Mouse (Mus musculus): ENCODE measurements at regions not wholly inside any gene's neighbourhood (a gene's known extent, or its start where the extent isn't known, plus 50 kb on each side); places are given as distances from the start of the nearest gene placed in this dataset.

GRCm38 (mm10) chr5:37898041-37898615 is 73.7 kb upstream of the Msx1 start:
- DNase-seq (ENCODE audit: low read depth, low spot score), result no peak

DNA sequence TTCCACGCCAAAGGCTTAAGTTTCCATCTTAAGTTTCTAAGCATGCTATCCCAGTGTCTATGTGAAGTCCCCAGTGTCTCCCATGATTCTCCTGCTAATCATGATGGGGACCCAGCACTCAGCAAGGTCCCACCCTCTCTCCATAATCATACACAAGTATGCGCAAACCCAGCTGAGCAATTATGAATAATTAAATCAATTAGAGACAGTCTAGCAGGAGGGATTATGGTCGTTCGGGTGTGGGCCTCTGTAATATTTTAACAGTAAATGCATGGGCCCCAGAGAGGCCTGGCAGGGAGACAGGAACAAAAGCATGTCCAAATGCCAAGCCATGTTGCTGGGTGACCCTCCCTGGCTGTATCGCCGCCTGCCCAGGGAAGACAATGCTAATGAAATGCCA is 73.1 kb upstream of the Msx1 start:
- no peak for DNase-seq (ENCODE audit: low read depth, low spot score)

DNA sequence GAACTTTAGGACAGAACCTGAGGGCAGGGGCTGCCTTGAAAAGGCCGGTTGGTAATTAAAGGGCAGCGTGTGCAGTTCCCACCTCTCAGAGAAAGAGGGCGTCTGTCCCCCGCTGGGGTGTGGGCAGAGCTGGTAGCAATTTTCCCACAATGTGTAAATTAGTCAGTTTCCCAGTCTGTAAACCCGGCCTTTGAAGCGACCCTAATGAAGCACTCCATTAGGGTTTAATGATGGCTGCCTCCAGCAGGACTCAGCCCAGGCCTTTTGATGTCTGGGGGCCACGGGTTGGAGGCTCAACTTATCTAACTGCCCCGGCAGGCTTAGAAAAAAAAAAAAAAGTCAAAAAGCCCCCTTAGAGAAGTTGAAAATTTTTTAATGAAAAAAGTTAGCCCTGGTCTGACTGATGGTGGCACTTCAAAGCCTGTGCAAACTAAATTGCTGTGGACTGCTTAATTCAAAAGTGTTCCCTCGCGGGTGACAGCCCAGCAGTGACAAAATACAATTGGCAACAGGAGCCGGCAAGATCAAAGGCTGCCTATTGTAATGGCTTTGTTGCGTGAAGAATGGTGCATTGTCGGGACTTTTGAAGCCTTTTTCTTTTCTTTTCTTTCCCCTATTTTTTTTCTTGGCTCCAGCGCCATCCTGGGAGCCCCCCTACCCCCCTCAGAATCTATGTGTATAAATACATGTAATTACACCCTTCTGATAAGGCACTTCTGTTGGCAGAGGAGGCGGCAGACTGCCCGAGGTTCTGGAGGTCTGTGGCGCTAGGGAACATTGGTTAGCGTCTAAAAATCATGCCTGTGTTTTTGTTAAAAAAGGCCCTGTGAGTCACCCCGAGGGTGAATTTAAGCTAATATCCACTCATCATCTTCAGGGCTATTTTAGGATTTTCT is 71.3 kb upstream of the Msx1 start:
- no peak for DNase-seq (ENCODE audit: low read depth, low spot score)

GRCm38 (mm10) chr5:37893639-37894550 is 69.5 kb upstream of the Msx1 start:
- DNase-seq (ENCODE audit: low read depth, low spot score), result no peak

DNA sequence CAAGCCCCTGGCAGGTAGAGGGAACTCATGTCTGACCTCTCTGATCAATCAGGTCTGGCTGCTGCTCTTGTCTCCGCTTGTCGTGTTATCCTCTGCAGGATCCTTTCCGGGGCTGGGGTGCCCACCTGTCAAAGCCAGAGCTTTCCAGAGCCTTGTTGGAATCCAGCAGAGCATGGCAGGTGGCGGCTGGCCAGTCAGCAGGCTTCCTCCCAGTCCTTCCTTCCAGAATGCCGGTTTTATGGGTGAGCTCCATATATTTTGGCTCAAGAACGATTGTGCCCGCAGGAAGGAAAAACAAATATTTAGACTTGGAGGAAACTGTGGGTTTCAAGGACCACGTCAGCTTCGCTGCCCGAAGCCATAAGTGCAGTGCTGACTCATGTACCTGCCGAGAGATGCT is 66.3 kb upstream of the Msx1 start:
- no peak for DNase-seq (ENCODE audit: low read depth, low spot score)

DNA sequence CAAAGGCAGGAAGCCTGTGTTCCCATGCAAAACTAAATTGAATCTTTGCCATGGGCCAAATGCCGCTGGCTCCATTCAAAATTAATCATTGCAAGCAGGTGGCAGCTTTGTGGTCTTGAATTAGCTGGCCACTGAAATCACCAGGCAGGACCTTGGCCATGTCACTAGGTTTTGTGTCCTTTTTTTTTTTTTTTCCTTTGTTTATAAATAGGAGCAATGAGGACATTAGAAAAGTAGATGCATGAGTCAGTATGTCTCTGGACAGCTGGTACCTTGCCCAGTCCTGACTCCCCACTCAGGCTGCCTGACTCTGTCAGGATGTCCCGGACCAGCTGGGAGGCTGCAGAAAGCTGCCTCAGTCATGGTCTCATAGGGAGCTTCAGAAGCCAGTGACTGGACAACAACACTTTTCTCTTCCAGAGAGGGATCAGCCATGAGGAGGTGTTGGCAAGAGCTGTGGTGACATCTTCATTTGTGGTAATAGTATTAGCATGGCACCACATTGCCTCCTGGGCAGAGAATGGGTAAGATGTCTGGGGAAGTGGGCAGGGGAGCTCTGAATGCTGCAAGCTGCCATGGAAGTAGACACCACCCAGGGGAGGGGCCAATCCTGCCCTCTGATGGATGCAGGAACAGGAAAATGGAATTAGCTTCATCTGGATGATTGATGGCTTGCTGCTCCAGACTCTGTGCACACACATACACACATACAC is 55.4 kb upstream of the Msx1 start:
- no peak for DNase-seq (ENCODE audit: low read depth, low spot score)

- DNase-seq (ENCODE audit: low read depth, low spot score), result no peak
These were observed 51.9 kb upstream of the Msx1 start for GRCm38 (mm10) chr5:37876240-37876639.

DNA sequence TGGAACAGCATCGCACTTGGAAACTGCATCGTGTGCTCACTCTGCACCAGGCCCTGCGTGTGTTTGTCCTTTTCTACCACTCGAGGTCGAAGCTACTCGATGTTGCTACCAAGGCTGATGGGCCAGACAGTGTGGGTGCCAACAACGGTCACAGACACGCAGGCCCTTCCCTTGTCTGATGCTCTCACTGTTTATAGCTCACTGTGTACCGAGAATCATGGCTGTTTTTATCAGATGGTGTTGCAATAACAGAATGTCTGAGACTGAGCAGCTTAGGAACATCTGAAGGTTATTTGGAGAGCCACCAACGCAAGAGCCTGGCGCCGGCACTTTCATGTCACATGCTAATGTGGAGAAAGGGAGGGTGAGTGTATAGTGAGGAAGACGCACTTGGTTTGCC is 51.1 kb upstream of the Msx1 start:
- DNase-seq (ENCODE audit: low read depth, low spot score), result no peak

GRCm38 (mm10) chr5:37874784-37875281 is 50.5 kb upstream of the Msx1 start:
- DNase-seq (ENCODE audit: low read depth, low spot score), result no peak
